Mouse (Mus musculus) intestine, embryonic 15.5 days (tissue): ENCODE data around the gene Vapb. TPM values are rescaled to one million over a fixed set of nuclear protein-coding genes. Genes with fewer than 3 reads are reported as not detected.
A peak's percentile ranks its signal among the peaks of the same experiment; 100 is the strongest.

Source experiments
- ATAC-seq: fragments of 200-750 bp; cut with Nextera tagmentation; 2 replicates; pipeline ENCODE4 v1.8.0; 2017; ENCODE audit warnings: moderate TSS enrichment, moderate library complexity
- H3K27ac ChIP-seq: fragments of 300-500 bp; sonication (generic); 2 replicates; pipeline ENCODE4 v1.5.1; 2015; ENCODE audit warnings: mild to moderate bottlenecking, inconsistent platforms
- H3K27me3 ChIP-seq: fragments of 300-500 bp; sonication (generic); replicated peaks from 2 replicates; pipeline ENCODE4 v1.6.1; 2015; ENCODE audit warnings: inconsistent platforms
- H3K36me3 ChIP-seq: fragments of 300-500 bp; sonication (generic); 2 replicates; pipeline ENCODE4 v1.6.1; 2015; ENCODE audit warnings: inconsistent platforms
- H3K4me1 ChIP-seq: fragments of 300-500 bp; sonication (generic); replicated peaks from 2 replicates; pipeline ENCODE4 v1.6.1; 2015; ENCODE audit warnings: inconsistent platforms
- H3K4me2 ChIP-seq: fragments of 300-500 bp; sonication (generic); replicated peaks from 2 replicates; pipeline ENCODE4 v1.6.1; 2015; ENCODE audit warnings: mild to moderate bottlenecking, inconsistent platforms
- H3K4me3 ChIP-seq: fragments of 300-500 bp; sonication (generic); replicated peaks from 2 replicates; pipeline ENCODE4 v1.5.1; 2015; ENCODE audit warnings: inconsistent platforms
- H3K9ac ChIP-seq: fragments of 300-500 bp; sonication (generic); 2 replicates; pipeline ENCODE4 v1.6.1; 2015; ENCODE audit warnings: inconsistent platforms
- H3K9me3 ChIP-seq: fragments of 300-500 bp; sonication (generic); 2 replicates; pipeline ENCODE4 v1.6.1; 2016; ENCODE audit warnings: inconsistent platforms
- WGBS: fragments of 180-500 bp; shearing (Covaris S2); methylation state at CpG from one replicate; pipeline ENCODE4 v1.1.7; 2015; 5-methylcytosine and 5-hydroxymethylcytosine counted together
- polyA plus RNA-seq: library from polyadenylated mRNA; unstranded; fragments of >200 nt; fragmentation: Nextera tagmentation; extraction: Ambion mirVana; gene quantifications from 2 replicates; pipeline ENCODE4 v1.2.1, GENCODE M21; 2015

Vapb gene
- polyA plus RNA-seq, 1 experiment from 2014 or later: 13.3 TPM

GRCm38 (mm10) chr2:173800566-173800965, 63.3 kb downstream of the Vapb start:
- H3K9me3 ChIP-seq: no peaks in the 10 kb centered on the region
- H3K9ac ChIP-seq: no peak overlapping the region
- H3K27me3 ChIP-seq: no peaks in the 10 kb centered on the region
- H3K4me1 ChIP-seq: peaks cover 14% of the 10 kb centered on the region
- no peak overlapping the region for H3K4me3 ChIP-seq
- no peak for ATAC-seq
- H3K27ac ChIP-seq: no peak overlapping the region
- WGBS: 91% methylated on average over 9 of the region's 9 CpGs
- H3K36me3 ChIP-seq: no peaks in the 10 kb centered on the region
- H3K4me2 ChIP-seq: no peak overlapping the region

- 46% methylated on average over 11 of the region's 11 CpGs for WGBS
- ATAC-seq: peak; percentile 49; the same call in 1 of the 2 replicates
Observed at GRCm38 (mm10) chr2:173801405-173801876, 64.1 kb downstream of the Vapb start.

DNA sequence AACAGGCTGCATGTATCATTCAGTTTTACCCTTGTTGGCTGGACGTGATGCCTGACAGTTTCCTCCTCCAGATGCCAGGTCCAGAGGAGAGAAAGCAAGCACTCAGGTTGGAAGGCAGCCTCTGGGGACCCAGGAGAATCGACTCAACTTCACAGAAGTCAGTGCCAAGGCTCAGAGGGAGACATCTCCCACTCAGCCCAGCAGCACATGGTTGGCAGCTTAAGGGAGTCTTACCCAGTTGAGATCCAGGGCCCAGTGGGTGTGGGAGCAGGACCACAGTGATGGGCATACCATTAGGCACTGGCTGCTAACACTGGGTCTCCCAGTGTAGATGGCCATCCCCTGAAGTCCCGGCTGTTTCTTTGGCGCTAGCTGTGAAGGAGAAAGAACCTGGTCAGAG, 64.9 kb downstream of the Vapb start:
- 81% methylated on average over 4 of the region's 4 CpGs for WGBS
- Histone ChIP-seq H3K27ac (no peak overlapping the region), H3K27me3 (no peaks in the 10 kb centered on the region), H3K9ac (no peak overlapping the region), H3K4me2 (no peak overlapping the region), H3K36me3 (no peaks in the 10 kb centered on the region), H3K4me3 (no peak overlapping the region), H3K4me1 (peaks cover 8% of the 10 kb centered on the region), H3K9me3 (no peaks in the 10 kb centered on the region)
- ATAC-seq: no peak

More at GRCm38 (mm10) chr2:173801405-173801876, 64.1 kb downstream of the Vapb start:
- peaks cover 8% of the 10 kb centered on the region for H3K4me1 ChIP-seq
- H3K4me2 ChIP-seq: no peak overlapping the region
- no peak overlapping the region for H3K9ac ChIP-seq
- H3K27ac ChIP-seq: 0 out of 2 replicates have a peak overlapping the region, but pooled peaks have one; percentile 1
- H3K4me3 ChIP-seq: no peak overlapping the region
- no peaks in the 10 kb centered on the region for H3K9me3 ChIP-seq
- no peaks in the 10 kb centered on the region for H3K36me3 ChIP-seq
- H3K27me3 ChIP-seq: no peaks in the 10 kb centered on the region

GRCm38 (mm10) chr2:173802956-173803355, 65.6 kb downstream of the Vapb start:
- 80% methylated on average over 3 of the region's 3 CpGs for WGBS

DNA sequence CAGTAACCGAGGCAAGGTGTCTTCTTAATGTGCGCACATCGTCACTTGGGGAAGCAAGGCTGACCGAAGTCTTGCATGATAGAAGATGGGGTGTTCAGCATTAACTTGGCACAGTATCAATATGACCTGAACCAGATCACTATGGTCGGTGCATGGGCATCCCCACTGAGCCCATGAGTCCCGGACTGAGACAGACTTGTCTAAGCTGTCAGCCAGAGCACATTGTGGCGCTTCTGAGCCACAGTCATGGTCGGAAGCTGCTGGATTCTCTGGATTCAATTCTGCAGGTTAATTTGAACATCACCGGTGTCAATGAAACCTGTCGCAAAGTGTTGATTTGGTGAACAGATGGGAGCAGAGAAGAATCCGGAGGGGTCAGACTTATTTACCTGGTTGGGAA, 66.5 kb downstream of the Vapb start:
- no peak overlapping the region for H3K27ac ChIP-seq
- H3K9ac ChIP-seq: no peak overlapping the region
- no peaks in the 10 kb centered on the region for H3K36me3 ChIP-seq
- ATAC-seq: no peak
- 92% methylated on average over 11 of the region's 11 CpGs for WGBS
- H3K4me2 ChIP-seq: no peak overlapping the region
- H3K27me3 ChIP-seq: no peaks in the 10 kb centered on the region
- no peak overlapping the region for H3K4me3 ChIP-seq
- no peaks in the 10 kb centered on the region for H3K9me3 ChIP-seq
- H3K4me1 ChIP-seq: peaks cover 8% of the 10 kb centered on the region

More at GRCm38 (mm10) chr2:173802956-173803355, 65.6 kb downstream of the Vapb start:
- ATAC-seq: 0 out of 2 replicates have a peak, but pooled peaks have one; percentile 17
- Histone ChIP-seq H3K9me3 (no peaks in the 10 kb centered on the region), H3K4me2 (no peak overlapping the region), H3K9ac (no peak overlapping the region), H3K27me3 (no peaks in the 10 kb centered on the region), H3K27ac (no peak overlapping the region), H3K4me1 (peaks cover 8% of the 10 kb centered on the region), H3K36me3 (no peaks in the 10 kb centered on the region), H3K4me3 (no peak overlapping the region)

- no peak for ATAC-seq
- H3K27me3 ChIP-seq: no peaks in the 10 kb centered on the region
- no peak overlapping the region for H3K9ac ChIP-seq
- WGBS: 68% methylated on average over 7 of the region's 7 CpGs
- peaks cover 3% of the 10 kb centered on the region; the same call in 1 of the 2 replicates for H3K4me1 ChIP-seq
- no peak overlapping the region for H3K4me2 ChIP-seq
- no peaks in the 10 kb centered on the region for H3K36me3 ChIP-seq
- no peaks in the 10 kb centered on the region for H3K9me3 ChIP-seq
- H3K27ac ChIP-seq: no peak overlapping the region
- H3K4me3 ChIP-seq: no peak overlapping the region
Observed at GRCm38 (mm10) chr2:173806621-173807020, 69.3 kb downstream of the Vapb start.

- Histone ChIP-seq H3K27me3 (no peaks in the 10 kb centered on the region), H3K9me3 (no peaks in the 10 kb centered on the region), H3K4me2 (no peak overlapping the region), H3K9ac (no peak overlapping the region), H3K4me1 (no peaks in the 10 kb centered on the region), H3K4me3 (no peak overlapping the region), H3K36me3 (no peaks in the 10 kb centered on the region), H3K27ac (no peak overlapping the region)
- ATAC-seq: no peak
- whole genome bisulfite sequencing: 70% methylated on average over 7 of the region's 7 CpGs
Observed at GRCm38 (mm10) chr2:173808942-173809341, 71.6 kb downstream of the Vapb start.

DNA sequence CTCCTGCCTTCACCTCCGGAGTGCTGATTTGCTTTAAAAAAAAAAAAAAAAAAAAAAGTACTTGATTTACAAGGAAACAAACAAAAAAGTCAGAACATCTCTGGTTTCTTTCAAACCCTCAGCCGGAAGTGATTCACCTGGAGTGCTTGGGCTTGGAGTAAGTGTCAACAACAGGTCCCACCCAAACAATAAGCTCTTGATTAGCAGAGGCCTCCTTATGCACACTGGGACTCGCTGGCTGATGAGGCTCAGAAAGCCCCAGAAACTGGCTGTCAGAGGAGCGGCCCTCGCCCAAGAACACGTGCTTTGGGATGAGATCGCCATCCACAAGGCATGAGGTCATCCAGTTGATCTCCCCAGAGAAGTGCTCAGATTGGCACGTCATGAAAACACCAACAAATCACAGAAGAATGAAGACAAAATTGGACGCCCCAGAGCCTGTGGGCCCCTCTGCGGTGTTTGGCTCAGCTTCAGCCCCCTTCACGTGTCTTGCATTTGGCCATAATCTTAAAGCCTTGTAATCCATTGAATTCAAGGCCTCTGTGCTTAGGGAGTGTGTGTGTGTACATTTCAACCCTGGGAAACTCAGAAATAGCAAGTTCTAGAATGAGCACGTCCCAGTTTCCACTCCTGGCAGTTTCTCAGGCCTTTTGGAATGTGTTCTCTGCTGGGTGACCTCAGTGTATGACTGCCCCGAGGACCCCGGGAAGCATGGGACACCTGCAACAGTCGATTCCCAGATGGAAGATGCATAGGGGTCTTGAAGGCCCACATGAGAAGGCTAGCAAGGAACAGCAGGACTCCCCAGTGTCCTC, 72.9 kb downstream of the Vapb start:
- 61% methylated on average over 15 of the region's 15 CpGs for WGBS
- Histone ChIP-seq H3K27ac (no peak overlapping the region), H3K36me3 (no peaks in the 10 kb centered on the region), H3K9ac (no peak overlapping the region), H3K4me1 (no peaks in the 10 kb centered on the region), H3K9me3 (no peaks in the 10 kb centered on the region), H3K4me2 (no peak overlapping the region), H3K4me3 (no peak overlapping the region), H3K27me3 (no peaks in the 10 kb centered on the region)
- peak; percentile 15; the same call in 1 of the 2 replicates for ATAC-seq

DNA sequence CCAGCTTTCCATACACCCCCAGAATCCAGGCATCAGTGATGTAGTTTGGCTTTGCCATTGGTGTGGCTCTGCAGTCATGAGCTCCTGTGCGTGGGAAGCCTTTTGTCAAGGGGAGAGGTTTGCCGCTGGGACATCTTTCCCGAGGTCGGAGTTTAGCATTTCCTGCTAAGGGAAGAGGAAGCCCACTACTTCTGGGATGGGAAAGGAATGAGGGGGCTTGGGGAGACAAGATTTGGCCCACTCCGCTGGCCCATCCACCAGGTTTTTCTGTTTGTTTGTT, 73.5 kb downstream of the Vapb start:
- 79% methylated on average over 5 of the region's 5 CpGs for WGBS
- no peak overlapping the region for H3K27ac ChIP-seq

GRCm38 (mm10) chr2:173811850-173812249, 74.5 kb downstream of the Vapb start:
- Histone ChIP-seq H3K9ac (no peak overlapping the region), H3K9me3 (no peaks in the 10 kb centered on the region), H3K4me3 (no peak overlapping the region), H3K4me1 (no peaks in the 10 kb centered on the region), H3K4me2 (no peak overlapping the region), H3K27ac (no peak overlapping the region), H3K36me3 (no peaks in the 10 kb centered on the region), H3K27me3 (no peaks in the 10 kb centered on the region)
- ATAC-seq: no peak
- 79% methylated on average over 8 of the region's 8 CpGs for WGBS

More for the DNA sequence above, 73.5 kb downstream of the Vapb start:
- no peak overlapping the region for H3K4me3 ChIP-seq
- no peaks in the 10 kb centered on the region for H3K27me3 ChIP-seq
- H3K36me3 ChIP-seq: no peaks in the 10 kb centered on the region
- H3K4me1 ChIP-seq: no peaks in the 10 kb centered on the region
- H3K9ac ChIP-seq: no peak overlapping the region
- H3K9me3 ChIP-seq: no peaks in the 10 kb centered on the region
- no peak overlapping the region for H3K4me2 ChIP-seq
- no peak for ATAC-seq

- WGBS: 77% methylated on average over 5 of the region's 5 CpGs
- no peak for ATAC-seq
Observed at GRCm38 (mm10) chr2:173813071-173813470, 75.8 kb downstream of the Vapb start.

GRCm38 (mm10) chr2:173826287-173826686, 89.0 kb downstream of the Vapb start:
- Histone ChIP-seq H3K4me1 (no peaks in the 10 kb centered on the region), H3K9me3 (no peaks in the 10 kb centered on the region), H3K27ac (no peak overlapping the region), H3K36me3 (no peaks in the 10 kb centered on the region), H3K4me2 (no peak overlapping the region), H3K27me3 (no peaks in the 10 kb centered on the region), H3K4me3 (no peak overlapping the region), H3K9ac (no peak overlapping the region)
- no peak for ATAC-seq
- WGBS: 88% methylated on average over 4 of the region's 4 CpGs

More at GRCm38 (mm10) chr2:173813071-173813470, 75.8 kb downstream of the Vapb start:
- H3K4me2 ChIP-seq: no peak overlapping the region
- H3K4me1 ChIP-seq: no peaks in the 10 kb centered on the region
- H3K9me3 ChIP-seq: no peaks in the 10 kb centered on the region
- no peaks in the 10 kb centered on the region for H3K27me3 ChIP-seq
- H3K9ac ChIP-seq: no peak overlapping the region
- no peak overlapping the region for H3K4me3 ChIP-seq
- H3K36me3 ChIP-seq: no peaks in the 10 kb centered on the region
- H3K27ac ChIP-seq: no peak overlapping the region

DNA sequence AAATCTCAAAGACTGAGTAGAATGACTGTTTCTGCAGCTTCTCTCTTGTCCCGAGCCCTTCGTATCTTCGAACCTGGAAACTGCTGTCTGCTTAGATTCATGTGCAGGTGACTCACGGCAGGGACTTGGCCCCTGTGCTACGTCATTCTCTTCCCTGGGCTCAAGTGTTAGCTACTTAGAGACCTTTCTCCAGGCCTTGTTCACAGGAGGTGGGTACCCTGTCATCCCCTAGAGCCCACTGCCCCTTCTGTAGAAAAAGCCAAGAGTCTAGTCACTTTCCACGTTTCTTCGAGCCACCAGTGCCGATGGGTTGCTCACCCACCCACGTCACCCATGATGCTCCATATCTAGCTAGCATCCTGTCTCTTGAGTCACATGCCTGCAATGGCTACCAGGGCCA, 89.9 kb downstream of the Vapb start:
- 89% methylated on average over 9 of the region's 9 CpGs for WGBS

More for the DNA sequence above, 89.9 kb downstream of the Vapb start:
- H3K27ac ChIP-seq: no peak overlapping the region
- no peaks in the 10 kb centered on the region for H3K27me3 ChIP-seq
- H3K9ac ChIP-seq: no peak overlapping the region
- H3K36me3 ChIP-seq: no peaks in the 10 kb centered on the region
- no peak for ATAC-seq
- H3K4me2 ChIP-seq: no peak overlapping the region
- H3K9me3 ChIP-seq: no peaks in the 10 kb centered on the region
- no peaks in the 10 kb centered on the region for H3K4me1 ChIP-seq
- H3K4me3 ChIP-seq: no peak overlapping the region
